9 mouse cellular contexts compared by ENCODE assay signal in the genomic region with DNA sequence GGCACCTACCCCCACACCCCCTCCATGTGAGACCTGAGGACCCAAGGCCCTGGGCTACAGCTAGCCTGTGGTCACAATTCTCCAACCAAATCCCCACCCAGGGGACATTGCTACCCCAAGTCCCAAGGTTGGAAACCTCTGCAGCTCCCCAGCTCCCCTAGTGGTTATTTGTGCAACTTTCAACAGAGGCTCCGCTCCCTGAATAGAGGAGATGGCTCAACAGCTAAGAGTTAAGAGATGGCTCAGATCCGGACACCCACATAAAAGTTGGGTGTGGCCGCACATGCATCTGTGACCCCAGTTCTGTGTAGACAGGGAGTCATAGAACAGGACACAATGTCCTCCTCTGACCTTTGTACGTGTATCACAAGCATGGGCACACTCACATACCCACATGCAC. TPM values are rescaled to one million over a fixed set of nuclear protein-coding genes. Genes with fewer than 3 reads are reported as not detected.
A peak's percentile ranks its signal among the peaks of the same experiment; 100 is the strongest.
DNase-seq lines count a peak whose midpoint lies in the region; ATAC-seq lines count a peak whose summit lies in the region.
"Had no signal": no experiment of that assay in that cellular context is flagged by ENCODE, and none has a peak within 500 bp of the region (broad histone marks: within the 10 kb centered on the region; RNA-seq: fewer than 3 reads in every experiment).

No protein-coding gene starts in this region.

- no peaks in the 10 kb centered on the region for H3K4me1 ChIP-seq in midbrain, embryonic 11.5 days (ENCODE audit: control insufficient read depth, insufficient read depth, low read length)
- H3K4me1 ChIP-seq in midbrain, embryonic 16.5 days (ENCODE audit: control insufficient read depth, insufficient read depth, low read length) = peaks cover 7% of the 10 kb centered on the region; the same call in 1 of the 2 replicates

- H3K9ac ChIP-seq in midbrain, embryonic 11.5 days (ENCODE audit: low read length) = no peak overlapping the region
- H3K9ac ChIP-seq in midbrain, embryonic 16.5 days (ENCODE audit: low read depth, low read length) = no peak overlapping the region

- H3K27me3 ChIP-seq in midbrain, embryonic 11.5 days (ENCODE audit: control insufficient read depth, insufficient read depth, low read length) = no peaks in the 10 kb centered on the region
- H3K27me3 ChIP-seq in midbrain, embryonic 16.5 days (ENCODE audit: control insufficient read depth, insufficient read depth, low read depth, low read length) = no peaks in the 10 kb centered on the region

- H3K4me3 ChIP-seq in midbrain, embryonic 11.5 days (ENCODE audit: low read depth, low read length) = no peak overlapping the region
- no peak overlapping the region for H3K4me3 ChIP-seq in midbrain, embryonic 16.5 days (ENCODE audit: low read depth, low read length)
- H3K4me3 ChIP-seq: myocyte had no signal

- no peaks in the 10 kb centered on the region for H3K9me3 ChIP-seq in midbrain, embryonic 11.5 days (ENCODE audit: control insufficient read depth, low read length)
- H3K9me3 ChIP-seq in midbrain, embryonic 16.5 days (replicated peaks; ENCODE audit: control insufficient read depth, low read length, poor library complexity, severe bottlenecking) = no peaks in the 10 kb centered on the region

- H3K4me2 ChIP-seq in midbrain, embryonic 11.5 days = no peak overlapping the region
- no peak overlapping the region for H3K4me2 ChIP-seq in midbrain, embryonic 16.5 days (ENCODE audit: low read length)

- peak; percentile 55; the same call in 1 of the 2 replicates for ATAC-seq in midbrain, embryonic 11.5 days (ENCODE audit: low FRiP score)
- no peak for ATAC-seq in midbrain, embryonic 16.5 days
- ATAC-seq in erythroid progenitor cell, adult 5-6 weeks (replicated peaks; ENCODE audit: low FRiP score, poor library complexity, severe bottlenecking) = peak; percentile 69

- 76% methylated on average over 4 of the region's 4 CpGs for WGBS in midbrain, embryonic 11.5 days
- WGBS in midbrain, embryonic 16.5 days = 80% methylated on average over 4 of the region's 4 CpGs

- no peak overlapping the region for H3K27ac ChIP-seq in midbrain, embryonic 11.5 days (ENCODE audit: low read depth, low read length)
- H3K27ac ChIP-seq in midbrain, embryonic 16.5 days (ENCODE audit: low read length) = no peak overlapping the region

- H3K36me3 ChIP-seq in midbrain, embryonic 11.5 days (ENCODE audit: control insufficient read depth, insufficient read depth, low read length) = no peaks in the 10 kb centered on the region
- H3K36me3 ChIP-seq in midbrain, embryonic 16.5 days (ENCODE audit: control insufficient read depth, insufficient read depth, low read length) = no peaks in the 10 kb centered on the region

- DNase-seq in embryo, embryonic 10.5 days (ENCODE audit: low spot score) = peak; percentile 27
- DNase-seq in embryo, embryonic 10 days (ENCODE audit: low spot score) = no peak
- peak; percentile 88 for DNase-seq in midbrain, embryonic 11.5 days (ENCODE audit: low spot score, missing footprints)
- peak; percentile 65 for DNase-seq in retina, embryonic 14.5 days (ENCODE audit: low spot score)
- no peak for DNase-seq in yolk sac, embryonic 10.5 days (ENCODE audit: low spot score)
- no peak for DNase-seq in cerebellum, adult 9-10 months

RNA-seq across cellular contexts. Expression of gene Stk24, which starts 33.8 kb away (rescaled TPM):
- polyA plus RNA-seq in midbrain, embryonic 11.5 days (2014; fragmentation: Nextera tagmentation; extraction: Ambion mirVana) = 40.4 and 43.5 TPM in 2 replicates
- 14.5 and 16.1 TPM in 2 replicates for polyA plus RNA-seq in midbrain, embryonic 16.5 days (2015; fragmentation: Nextera tagmentation; extraction: Ambion mirVana)
- 99.5 and 101 TPM in 2 replicates for total RNA-seq in erythroid progenitor cell, adult 5-6 weeks (2015; ENCODE audit: low replicate concordance)
- total RNA-seq in erythroid progenitor cell, adult 5-6 weeks (2017; ENCODE audit: low replicate concordance) = 62.0 and 77.4 TPM in 2 replicates

Comparison
In these comparisons a context has a peak if more than half of its experiments do, and no peak if none do; other contexts are left out.
1. DNase-seq: peak in embryo, embryonic 10.5 days (single experiment), midbrain, embryonic 11.5 days (single experiment) and retina, embryonic 14.5 days (single experiment); none in embryo, embryonic 10 days (single experiment), yolk sac, embryonic 10.5 days (single experiment) and cerebellum, adult 9-10 months (single experiment).